Mouse (Mus musculus): Measurements from ENCODE around the gene Car10. TPM values are rescaled to one million over a fixed set of nuclear protein-coding genes. Genes with fewer than 3 reads are reported as not detected.

The Car10 gene
- 0.10 and 0.20 TPM in 2 replicates for polyA plus RNA-seq (2016; fragmentation: Nextera tagmentation; extraction: Ambion mirVana)

- peaks cover 71% of the 10 kb centered on the region for H3K27me3 ChIP-seq (ENCODE audit: low read depth, poor library complexity, severe bottlenecking)
- no peaks in the 10 kb centered on the region for H3K9me3 ChIP-seq (replicated peaks)
- peak within 1 kb of the TSS; percentile 50 for H3K4me3 ChIP-seq
- H3K4me1 ChIP-seq: peaks cover 26% of the 10 kb centered on the region
- H3K27ac ChIP-seq: no peak within 1 kb of the TSS
- no peaks in the 10 kb centered on the region for H3K36me3 ChIP-seq
- under 1% methylated on average over 47 of the region's 48 CpGs for WGBS
- peak; percentile 46 for DNase-seq (ENCODE audit: low spot score)
Measured at GRCm38 (mm10) chr11:93097941-93098828, at the start of gene Car10. Car10 (plus strand) TSS chr11:93098028.

DNA sequence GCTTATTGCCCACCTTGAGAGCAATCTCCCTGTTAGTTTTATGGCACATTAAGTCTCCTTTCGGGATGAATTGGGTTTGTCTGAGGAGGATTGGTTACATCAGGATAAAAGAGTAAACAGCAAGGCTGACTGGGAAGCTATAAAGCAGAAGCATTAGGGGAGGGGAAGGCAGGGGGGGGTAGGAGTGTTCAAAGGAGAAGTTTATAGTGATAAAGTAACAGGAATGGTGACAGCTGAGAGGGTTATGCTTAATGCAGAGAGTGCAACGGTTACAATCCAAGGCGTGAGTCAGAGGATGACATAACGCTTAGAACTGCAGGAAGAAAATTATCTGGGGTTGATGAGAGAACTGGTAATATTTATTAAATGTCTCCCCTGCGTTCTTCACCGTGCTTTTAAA lies 32.8 kb upstream of the Car10 start:
- 36% methylated on average over 6 of the region's 6 CpGs for WGBS
- Histone ChIP-seq H3K9me3 (replicated peaks) (no peaks in the 10 kb centered on the region), H3K4me3 (no peak overlapping the region), H3K4me1 (no peaks in the 10 kb centered on the region), H3K27me3 (ENCODE audit: low read depth, poor library complexity, severe bottlenecking) (no peaks in the 10 kb centered on the region), H3K27ac (no peak overlapping the region), H3K36me3 (no peaks in the 10 kb centered on the region)
- DNase-seq (ENCODE audit: low spot score): no peak

GRCm38 (mm10) chr11:93065656-93066181 lies 32.1 kb upstream of the Car10 start:
- Histone ChIP-seq H3K4me3 (no peak overlapping the region), H3K36me3 (no peaks in the 10 kb centered on the region), H3K9me3 (replicated peaks) (no peaks in the 10 kb centered on the region), H3K4me1 (no peaks in the 10 kb centered on the region), H3K27me3 (ENCODE audit: low read depth, poor library complexity, severe bottlenecking) (no peaks in the 10 kb centered on the region), H3K27ac (no peak overlapping the region)
- WGBS: 73% methylated on average over 3 of the region's 3 CpGs
- DNase-seq (ENCODE audit: low spot score): no peak

DNA sequence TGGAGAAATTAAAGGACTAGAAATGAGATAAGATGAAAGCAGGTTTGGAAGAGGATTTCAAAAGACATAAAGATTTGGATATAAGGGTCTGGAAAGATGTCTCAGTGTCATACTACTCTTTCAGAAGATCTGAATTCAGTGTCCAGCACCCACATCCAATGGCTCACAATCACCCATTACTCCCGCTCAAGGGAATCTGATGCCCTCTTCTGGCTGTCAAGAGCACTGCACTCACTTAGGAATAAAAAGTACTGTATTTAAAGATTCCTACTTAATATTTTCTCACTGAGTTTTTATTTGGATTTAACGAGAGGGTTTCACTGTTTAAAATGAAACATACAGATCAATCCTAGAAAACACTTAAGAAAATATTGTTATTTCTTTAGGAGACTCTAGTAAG lies 2.2 kb upstream of the Car10 start:
- H3K27ac ChIP-seq: no peak overlapping the region
- H3K9me3 ChIP-seq (replicated peaks): no peaks in the 10 kb centered on the region
- 26% methylated on average over 2 of the region's 2 CpGs for WGBS
- no peak overlapping the region for H3K4me3 ChIP-seq
- no peaks in the 10 kb centered on the region for H3K36me3 ChIP-seq
- H3K4me1 ChIP-seq: peaks cover 26% of the 10 kb centered on the region
- DNase-seq (ENCODE audit: low spot score): no peak
- peaks cover 45% of the 10 kb centered on the region for H3K27me3 ChIP-seq (ENCODE audit: low read depth, poor library complexity, severe bottlenecking)

DNA sequence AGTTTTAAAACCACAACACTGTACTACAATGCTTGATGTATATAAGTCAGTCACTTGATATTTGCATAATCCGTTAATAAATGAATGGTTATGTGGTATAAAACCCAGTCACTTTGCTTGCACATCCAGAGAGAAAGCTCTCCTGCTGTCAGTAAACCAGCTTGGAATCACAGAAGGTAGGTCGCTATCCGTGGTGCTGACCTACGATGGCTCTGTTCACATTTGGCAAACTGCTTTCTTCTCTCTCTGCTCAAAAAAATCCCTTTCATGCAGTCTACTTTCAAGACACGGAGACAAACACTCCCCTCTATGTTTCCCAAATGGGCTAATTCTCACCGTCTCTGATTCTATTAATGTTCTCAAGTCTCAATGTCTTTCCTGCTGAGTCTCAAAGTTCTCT lies 827 bp upstream of the Car10 start:
- Histone ChIP-seq H3K4me1 (peaks cover 26% of the 10 kb centered on the region), H3K9me3 (replicated peaks) (no peaks in the 10 kb centered on the region), H3K27ac (no peak overlapping the region), H3K27me3 (ENCODE audit: low read depth, poor library complexity, severe bottlenecking) (peaks cover 59% of the 10 kb centered on the region), H3K4me3 (no peak overlapping the region), H3K36me3 (no peaks in the 10 kb centered on the region)
- DNase-seq (ENCODE audit: low spot score): peak; percentile 80
- 1% methylated on average over 6 of the region's 6 CpGs for WGBS

DNA sequence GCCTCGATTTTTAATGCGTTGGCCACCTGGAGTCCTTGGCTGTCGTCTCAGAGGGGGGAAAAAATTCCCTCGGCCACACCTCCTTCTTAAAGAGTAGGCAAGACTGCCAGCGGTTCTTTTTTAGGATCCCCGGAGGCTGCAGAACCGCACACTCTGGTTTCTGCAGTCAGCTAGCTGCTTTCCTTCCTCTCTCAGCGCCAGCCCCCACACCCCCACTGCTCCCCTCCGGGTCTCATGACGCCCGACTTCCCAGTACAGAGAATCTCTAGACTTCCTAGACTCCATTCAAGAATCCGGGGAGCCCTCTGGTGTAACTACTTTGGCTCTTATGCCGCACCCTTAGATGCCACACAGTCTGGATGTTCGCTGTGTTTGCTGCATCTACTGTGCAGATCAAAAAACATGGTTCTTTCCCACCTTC lies 387 bp upstream of the Car10 start:
- no peak overlapping the region for H3K4me3 ChIP-seq
- no peaks in the 10 kb centered on the region for H3K36me3 ChIP-seq
- peak; percentile 30 for DNase-seq (ENCODE audit: low spot score)
- 3% methylated on average over 14 of the region's 14 CpGs for WGBS
- H3K27ac ChIP-seq: no peak overlapping the region
- peaks cover 26% of the 10 kb centered on the region for H3K4me1 ChIP-seq
- no peaks in the 10 kb centered on the region for H3K9me3 ChIP-seq (replicated peaks)
- peaks cover 63% of the 10 kb centered on the region for H3K27me3 ChIP-seq (ENCODE audit: low read depth, poor library complexity, severe bottlenecking)

- Histone ChIP-seq H3K9me3 (replicated peaks) (no peaks in the 10 kb centered on the region), H3K4me1 (peaks cover 26% of the 10 kb centered on the region), H3K27ac (no peak overlapping the region), H3K36me3 (no peaks in the 10 kb centered on the region), H3K4me3 (peak overlapping the region; percentile 50), H3K27me3 (ENCODE audit: low read depth, poor library complexity, severe bottlenecking) (peaks cover 74% of the 10 kb centered on the region)
- under 1% methylated on average over 37 of the region's 37 CpGs for WGBS
- peak; percentile 37 for DNase-seq (ENCODE audit: low spot score)
Measured at GRCm38 (mm10) chr11:93098933-93099381, 1.1 kb downstream of the Car10 start.

DNA sequence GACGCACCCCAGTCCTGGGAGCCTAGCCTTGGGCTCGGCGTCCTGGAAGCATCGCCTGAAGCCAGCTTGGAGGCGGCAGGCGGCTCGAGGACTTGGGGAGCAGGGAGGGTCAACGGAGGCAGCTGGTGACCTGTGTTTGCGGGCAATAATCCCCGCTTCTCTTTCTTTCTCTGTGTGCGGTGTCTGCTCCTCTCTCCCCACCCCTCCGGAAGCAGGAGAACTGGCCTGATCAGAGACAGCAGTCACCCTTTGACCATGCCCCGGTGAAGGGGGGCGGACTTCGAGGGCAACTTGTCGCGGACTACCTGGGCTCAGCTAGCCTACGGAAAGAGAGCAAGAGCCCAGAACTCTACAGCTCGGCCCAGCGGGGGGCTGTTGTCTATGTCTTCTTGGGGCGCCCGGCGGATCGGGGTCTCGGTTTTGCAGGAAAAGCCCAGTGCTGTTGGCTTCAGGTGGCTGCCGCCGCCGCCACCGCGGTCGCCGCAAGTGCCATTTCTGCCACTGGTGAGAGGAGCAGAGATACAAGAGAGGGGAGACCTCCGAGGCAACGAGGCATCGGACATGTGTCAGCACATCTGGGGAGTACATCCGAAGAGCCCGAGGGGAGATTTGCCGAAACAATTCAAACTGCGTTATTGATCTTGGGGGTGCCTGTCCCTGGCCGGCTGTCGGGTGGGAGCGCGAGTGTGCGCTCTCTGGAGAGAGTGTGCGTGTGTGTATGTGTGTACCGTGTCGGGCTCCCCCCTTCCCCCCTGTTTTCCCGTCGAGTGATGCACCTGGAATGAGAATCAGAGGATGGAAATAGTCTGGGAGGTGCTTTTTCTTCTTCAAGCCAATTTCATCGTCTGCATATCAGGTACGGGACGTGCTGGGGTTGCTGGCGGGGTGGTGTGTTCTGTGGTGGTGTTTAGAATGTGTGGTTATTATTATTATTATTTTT lies 1.9 kb downstream of the Car10 start:
- peaks cover 26% of the 10 kb centered on the region for H3K4me1 ChIP-seq
- peaks cover 74% of the 10 kb centered on the region for H3K27me3 ChIP-seq (ENCODE audit: low read depth, poor library complexity, severe bottlenecking)
- no peaks in the 10 kb centered on the region for H3K9me3 ChIP-seq (replicated peaks)
- no peak overlapping the region for H3K27ac ChIP-seq
- no peaks in the 10 kb centered on the region for H3K36me3 ChIP-seq
- peak; percentile 40 for DNase-seq (ENCODE audit: low spot score)
- H3K4me3 ChIP-seq: peak overlapping the region; percentile 50
- WGBS: 1% methylated on average over 52 of the region's 53 CpGs

DNA sequence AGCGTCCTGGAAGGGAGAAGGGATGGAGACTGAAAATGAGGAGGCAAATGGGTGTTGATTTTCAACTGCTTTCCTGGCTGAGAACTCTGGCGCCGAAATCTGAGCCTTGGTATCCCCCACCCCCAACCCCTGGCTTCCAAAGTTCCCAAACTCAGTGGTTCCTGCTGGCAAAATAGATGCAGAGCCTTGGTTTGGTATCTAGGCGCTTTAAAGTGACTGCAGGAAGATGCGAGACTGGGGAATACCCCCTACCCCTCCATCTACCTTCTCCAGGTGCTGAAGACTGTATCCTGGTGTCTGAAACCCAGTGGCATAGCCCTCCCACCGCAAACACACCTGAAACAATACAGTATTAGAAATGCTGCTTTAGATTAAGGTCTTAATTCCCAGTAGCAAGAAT lies 2.8 kb downstream of the Car10 start:
- Histone ChIP-seq H3K36me3 (no peaks in the 10 kb centered on the region), H3K27ac (no peak overlapping the region), H3K9me3 (replicated peaks) (no peaks in the 10 kb centered on the region), H3K4me3 (no peak overlapping the region), H3K27me3 (ENCODE audit: low read depth, poor library complexity, severe bottlenecking) (peaks cover 74% of the 10 kb centered on the region), H3K4me1 (peaks cover 26% of the 10 kb centered on the region)
- WGBS: 5% methylated on average over 6 of the region's 6 CpGs
- no peak for DNase-seq (ENCODE audit: low spot score)

- H3K9me3 ChIP-seq (replicated peaks): no peaks in the 10 kb centered on the region
- no peak overlapping the region for H3K27ac ChIP-seq
- H3K27me3 ChIP-seq (ENCODE audit: low read depth, poor library complexity, severe bottlenecking): peaks cover 74% of the 10 kb centered on the region
- H3K4me1 ChIP-seq: peaks cover 26% of the 10 kb centered on the region
- H3K36me3 ChIP-seq: no peaks in the 10 kb centered on the region
- 7% methylated on average over 2 of the region's 2 CpGs for WGBS
- no peak overlapping the region for H3K4me3 ChIP-seq
- no peak for DNase-seq (ENCODE audit: low spot score)
Measured at GRCm38 (mm10) chr11:93101106-93101505, 3.3 kb downstream of the Car10 start.

GRCm38 (mm10) chr11:93102321-93102720 lies 4.5 kb downstream of the Car10 start:
- no peak for DNase-seq (ENCODE audit: low spot score)
- no peak overlapping the region for H3K27ac ChIP-seq
- H3K27me3 ChIP-seq (ENCODE audit: low read depth, poor library complexity, severe bottlenecking): peaks cover 62% of the 10 kb centered on the region
- no peak overlapping the region for H3K4me3 ChIP-seq
- H3K9me3 ChIP-seq (replicated peaks): no peaks in the 10 kb centered on the region
- WGBS: 86% methylated on average over 9 of the region's 9 CpGs
- H3K4me1 ChIP-seq: peaks cover 26% of the 10 kb centered on the region
- H3K36me3 ChIP-seq: no peaks in the 10 kb centered on the region

GRCm38 (mm10) chr11:93103101-93103815 lies 5.4 kb downstream of the Car10 start:
- Histone ChIP-seq H3K27me3 (ENCODE audit: low read depth, poor library complexity, severe bottlenecking) (peaks cover 53% of the 10 kb centered on the region), H3K4me1 (peaks cover 19% of the 10 kb centered on the region), H3K4me3 (no peak overlapping the region), H3K36me3 (no peaks in the 10 kb centered on the region), H3K9me3 (replicated peaks) (no peaks in the 10 kb centered on the region), H3K27ac (no peak overlapping the region)
- no peak for DNase-seq (ENCODE audit: low spot score)
- WGBS: 60% methylated on average over 3 of the region's 3 CpGs

Data from limb, embryonic 10.5 days (tissue).